Mouse (Mus musculus) thymus, postnatal 4 days (tissue): ENCODE data around the gene Cdr1.

Experiments used
- DNase-seq: peaks from one replicate; pipeline ENCODE4 v3.0.0; 2021

The Cdr1 gene

DNA sequence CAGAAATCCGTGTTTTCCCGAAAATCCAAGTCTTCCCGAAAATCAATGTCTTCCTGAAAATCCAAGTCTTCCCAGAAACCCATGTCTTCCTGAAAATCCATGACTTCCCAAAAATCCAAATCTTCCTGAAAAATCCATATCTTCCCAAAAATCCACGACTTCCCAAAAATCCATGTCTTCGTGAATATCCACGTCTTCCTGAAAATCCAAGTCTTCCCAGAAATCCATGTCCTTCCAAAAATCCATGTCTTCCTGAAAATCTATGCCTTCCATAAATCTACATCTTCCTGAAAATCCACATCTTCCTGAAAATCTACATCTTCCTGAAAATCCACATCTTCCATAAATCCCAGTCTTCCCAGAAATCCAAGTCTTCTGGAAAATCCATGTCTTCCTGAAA, at the start of gene Cdr1:
TSS of gene Cdr1 (minus strand) at position 101 of the 400 bp plus-strand sequence.
- no peak for DNase-seq

DNA sequence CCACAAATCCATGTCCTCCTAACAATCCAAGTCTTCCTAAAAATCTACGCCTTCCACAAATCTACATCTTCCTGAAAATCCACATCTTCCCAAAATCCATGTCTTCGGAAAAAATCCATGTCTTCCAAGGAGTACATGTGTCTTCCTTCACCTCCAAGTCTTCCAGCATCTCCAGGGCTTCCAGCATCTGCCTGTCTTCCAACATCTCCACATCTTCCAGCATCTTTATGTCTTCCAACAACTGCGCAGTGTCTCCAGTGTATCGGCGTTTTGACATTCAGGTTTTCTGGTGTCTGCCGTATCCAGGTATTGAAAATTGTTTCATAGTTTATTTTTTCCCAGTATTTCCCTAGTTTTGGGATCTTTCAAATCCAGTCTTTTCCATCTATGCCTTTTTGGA, 511 bp upstream of the Cdr1 start:
- DNase-seq, result no peak

DNA sequence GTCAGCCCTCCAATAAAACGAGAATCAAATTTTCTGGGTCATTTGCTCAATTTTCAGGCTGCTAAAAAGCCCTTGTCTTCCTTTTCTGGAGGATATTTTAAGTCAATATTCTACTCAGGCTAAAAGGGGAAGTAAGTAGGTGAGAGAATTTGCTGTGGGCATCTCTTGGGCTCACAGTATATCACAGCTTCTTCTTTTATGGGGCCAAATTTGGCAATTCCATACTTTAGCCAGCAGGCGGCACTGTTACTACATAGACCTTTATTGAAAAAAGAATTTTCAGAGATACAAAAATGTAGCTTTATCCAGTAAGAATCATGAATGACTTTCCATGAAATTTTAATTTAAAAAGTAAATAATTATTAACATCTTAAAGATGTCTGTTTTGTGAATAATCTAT, 18.8 kb downstream of the Cdr1 start:
- DNase-seq, result peak; percentile 4

GRCm38 (mm10) chrX:61161249-61161648, 24.1 kb downstream of the Cdr1 start:
- no peak for DNase-seq

DNA sequence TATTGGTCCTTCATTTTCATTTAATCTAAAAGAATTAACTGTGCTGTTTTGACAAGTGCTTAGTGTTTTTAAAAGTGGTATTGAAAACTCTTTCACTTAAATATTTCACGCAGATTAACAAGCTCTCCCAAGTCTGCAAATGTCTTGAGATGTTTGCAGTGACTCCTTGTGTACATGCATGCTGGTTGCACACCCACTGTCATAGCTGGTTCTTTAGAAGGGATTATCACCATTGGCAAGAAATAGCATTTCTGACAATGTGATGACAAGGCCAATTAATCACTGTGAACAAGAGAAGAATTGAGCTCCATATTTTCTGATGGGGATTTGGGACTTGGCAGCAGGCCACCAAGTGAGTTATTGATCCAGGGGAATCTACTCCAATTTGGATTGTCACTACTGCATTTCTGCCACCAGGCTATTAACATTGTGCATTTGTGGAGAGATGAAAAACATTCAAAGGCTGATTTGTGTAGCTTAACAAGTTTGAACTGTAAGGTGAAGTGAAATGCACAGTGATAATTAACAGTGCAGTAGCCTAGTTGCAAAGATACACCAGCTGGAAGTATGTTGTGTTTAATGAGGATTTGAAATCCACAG, 30.6 kb downstream of the Cdr1 start:
- no peak for DNase-seq

DNA sequence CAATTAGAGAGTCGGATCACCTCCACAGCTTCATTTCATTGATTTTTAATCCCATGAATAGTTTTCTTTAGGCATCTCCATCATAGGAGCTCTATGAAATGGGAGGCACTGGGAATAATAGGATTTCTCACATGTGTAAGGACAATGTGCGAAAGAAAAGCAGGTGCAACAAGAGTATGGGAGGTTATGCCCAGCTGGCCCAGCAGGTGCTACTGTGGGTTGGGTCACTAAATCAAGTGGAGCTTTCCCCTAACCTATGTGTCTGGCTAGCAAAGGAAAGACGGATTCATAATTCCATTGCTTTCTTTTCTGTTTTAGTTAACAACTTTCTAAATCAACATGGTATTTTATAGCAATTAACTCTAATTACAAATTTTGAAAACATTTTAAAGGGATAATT, 31.1 kb downstream of the Cdr1 start:
- DNase-seq, result no peak

DNA sequence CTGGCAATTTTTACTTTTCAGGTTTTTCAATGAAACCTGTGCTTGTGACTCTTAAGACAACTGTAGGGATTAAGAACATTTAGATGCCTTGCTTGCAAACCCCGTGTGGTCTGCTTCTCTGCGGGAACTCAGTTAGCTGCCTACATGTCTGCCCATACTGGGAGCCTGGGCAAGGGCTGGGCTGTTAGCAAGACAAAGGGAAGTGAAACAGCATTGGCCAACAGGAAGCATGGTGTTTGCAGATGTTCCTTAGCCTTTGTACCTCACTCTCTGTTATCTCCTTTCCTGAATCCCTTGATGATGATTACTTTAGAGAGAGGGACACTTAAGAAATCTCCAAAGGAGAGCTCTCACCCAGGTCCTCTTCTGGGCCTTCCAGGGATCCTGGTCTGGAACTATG, 38.8 kb downstream of the Cdr1 start:
- no peak for DNase-seq

- no peak for DNase-seq
Observed at GRCm38 (mm10) chrX:61145416-61145815, 39.9 kb downstream of the Cdr1 start.

GRCm38 (mm10) chrX:61134592-61134991, 50.8 kb downstream of the Cdr1 start:
- no peak for DNase-seq
